Mouse (Mus musculus): Measurements from ENCODE around the gene Mapk6. TPM values are rescaled to one million over a fixed set of nuclear protein-coding genes. Genes with fewer than 3 reads are reported as not detected.

Gene Mapk6
- 46.9 and 56.9 TPM in 2 replicates for polyA plus RNA-seq (2015; fragmentation: Nextera tagmentation; extraction: Ambion mirVana)

DNA sequence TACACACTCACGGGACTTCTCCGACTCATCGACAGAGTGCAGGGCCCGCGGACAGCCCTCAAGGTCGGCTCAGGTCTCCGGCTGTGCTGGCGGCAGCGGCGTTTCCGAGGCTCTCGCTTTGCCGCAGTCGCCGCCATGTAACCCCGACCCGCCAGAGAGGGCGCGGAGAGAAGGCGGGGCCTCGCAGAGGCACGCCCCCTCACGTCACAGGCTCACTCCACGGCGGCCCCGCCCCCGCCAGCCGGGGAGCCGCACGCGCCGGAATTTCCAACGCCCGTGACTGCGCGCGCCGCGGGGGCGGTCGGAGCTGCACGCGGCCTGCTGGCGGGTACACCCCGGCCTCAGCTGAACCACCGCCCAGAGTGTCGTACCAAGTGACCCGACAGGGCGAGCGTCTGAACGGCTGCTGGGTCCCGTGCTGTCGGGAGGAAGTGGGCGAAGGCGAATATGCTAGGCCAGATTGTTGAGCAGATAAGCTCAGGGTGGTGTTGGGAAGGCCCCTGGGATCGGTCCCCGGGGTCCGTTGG is at the start of gene Mapk6:
Gene Mapk6, minus strand, starts transcription at position 154 of the 527 bp plus-strand sequence.

GRCm38 (mm10) chr9:75440796-75441666 is 31.2 kb upstream of the Mapk6 start, which contains the start of gene Leo1:
TSS of gene Leo1 (plus strand) at chr9:75441524.

DNA sequence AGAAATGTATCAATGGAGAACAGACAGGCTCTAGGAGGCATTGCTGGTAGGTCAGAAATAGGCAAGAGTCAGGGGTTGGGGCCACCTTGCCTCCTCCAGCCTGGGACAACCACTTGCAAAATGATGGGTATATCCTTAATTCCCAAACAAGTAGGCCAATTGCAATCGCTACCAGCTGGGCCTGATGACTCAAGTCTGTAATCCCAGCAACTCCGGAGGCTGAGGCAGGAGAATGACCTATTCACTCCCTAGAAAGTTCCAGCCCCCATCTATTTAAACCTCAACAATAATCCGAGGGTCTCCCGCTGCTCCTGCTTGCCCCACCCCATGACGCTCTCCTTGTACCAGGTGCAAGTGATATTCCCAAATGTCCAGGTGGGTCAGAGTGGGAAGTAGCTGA is 62.3 kb downstream of the Mapk6 start, which contains the start of gene Bcl2l10:
Gene Bcl2l10, plus strand, starts transcription at position 301 of the 400 bp plus-strand sequence.

Other genes starting within 250 kb of the Mapk6 start
- 1.5 TPM in 2 replicates for gene Myo5c, start 178.0 kb downstream of the Mapk6 start, polyA plus RNA-seq (2015; fragmentation: Nextera tagmentation; extraction: Ambion mirVana)
- gene Gnb5, start 103.7 kb downstream of the Mapk6 start, polyA plus RNA-seq (2015; fragmentation: Nextera tagmentation; extraction: Ambion mirVana) = 19.4 and 20.2 TPM in 2 replicates
- gene Bcl2l10, start 62.2 kb downstream of the Mapk6 start, polyA plus RNA-seq (2015; fragmentation: Nextera tagmentation; extraction: Ambion mirVana) = not detected in 2 replicates
- gene Leo1, start 31.5 kb upstream of the Mapk6 start, polyA plus RNA-seq (2015; fragmentation: Nextera tagmentation; extraction: Ambion mirVana) = 17.3 and 19.5 TPM in 2 replicates
- 144 and 159 TPM in 2 replicates for gene Tmod3, start 149.7 kb upstream of the Mapk6 start, polyA plus RNA-seq (2015; fragmentation: Nextera tagmentation; extraction: Ambion mirVana)
- 7.2 and 10.5 TPM in 2 replicates for gene Tmod2, start 201.3 kb upstream of the Mapk6 start, polyA plus RNA-seq (2015; fragmentation: Nextera tagmentation; extraction: Ambion mirVana)
- gene Lysmd2, start 215.7 kb upstream of the Mapk6 start, polyA plus RNA-seq (2015; fragmentation: Nextera tagmentation; extraction: Ambion mirVana) = 33.2 TPM in 2 replicates

Data from urinary bladder, postnatal 0 days (tissue).